Mouse (Mus musculus) left cerebral cortex, adult 2 months (tissue): ENCODE data around the gene Ubac1. TPM values are rescaled to one million over a fixed set of nuclear protein-coding genes. Genes with fewer than 3 reads are reported as not detected.

ENCODE experiments used
- DNase-seq, 2 experiments: peaks; one replicate each; pipeline ENCODE4 v3.0.0; 2021 to 2022; ENCODE audit warnings: low spot score in 2 of 2, mixed read lengths in 1 of 2; ENCODE audit errors: extremely low spot score in 1 of 2
- H3K27ac ChIP-seq: fragments of 200-600 bp; 2 replicates; pipeline ENCODE4 v1.8.1; 2022
- H3K4me3 ChIP-seq: fragments of 200-600 bp; 2 replicates; pipeline ENCODE4 v1.8.1; 2022
- CTCF ChIP-seq: fragments of 200-600 bp; IDR thresholded peaks from 2 replicates; pipeline ENCODE4 v1.8.1; 2022; ENCODE audit warnings: antibody characterized with exemption, mild to moderate bottlenecking, moderate library complexity
- intact Hi-C: fragments of 180-260 bp; cut with DNase I; formaldehyde crosslinking; loops from one replicate; pipeline ENCODE4 v1.15.1; 2025
- total RNA-seq, 2 experiments: library from RNA; stranded (reverse); gene quantifications; 2 replicates each; pipeline ENCODE4 v1.2.3; 2021

Gene Ubac1
- total RNA-seq, 2 experiments from 2014 or later: 58.3 to 62.7 TPM

- TF ChIP-seq CTCF: no peak
- peak; percentile 34 to 47 for DNase-seq
- intact Hi-C loops: loop anchor here (1.0 to 10.0 kb wide), 6 partner anchors 38 to 314 kb away; partner anchors contain the start of genes Bmyc and Camsap1
- peak overlapping the region; percentile 56 for H3K4me3 ChIP-seq
- peak overlapping the region; percentile 97 for H3K27ac ChIP-seq
Observed at GRCm38 (mm10) chr2:26020714-26021560, 610 bp downstream of the Ubac1 start.

GRCm38 (mm10) chr2:26019923-26020322 lies 1.6 kb downstream of the Ubac1 start:
- Histone ChIP-seq H3K4me3 (peak overlapping the region; percentile 56; the same call in 1 of the 2 replicates), H3K27ac (no peak overlapping the region)
- no peak for TF ChIP-seq CTCF
- no peak for DNase-seq
- intact Hi-C loops: loop anchor here (5.0 to 10.0 kb wide), 4 partner anchors 168 to 313 kb away; partner anchors contain the start of gene Bmyc

- H3K27ac ChIP-seq: no peak overlapping the region
- H3K4me3 ChIP-seq: no peak overlapping the region
- no peak for DNase-seq
- intact Hi-C loops: no loop called here
- no peak for TF ChIP-seq CTCF
Observed at GRCm38 (mm10) chr2:26017326-26017725, 4.2 kb downstream of the Ubac1 start.

GRCm38 (mm10) chr2:26013674-26014073 lies 7.9 kb downstream of the Ubac1 start:
- Histone ChIP-seq H3K27ac (no peak overlapping the region), H3K4me3 (no peak overlapping the region)
- TF ChIP-seq CTCF: no peak
- no peak for DNase-seq
- intact Hi-C loops: no loop called here

GRCm38 (mm10) chr2:26011420-26011819 lies 10.1 kb downstream of the Ubac1 start:
- intact Hi-C loops: no loop called here
- no peak for TF ChIP-seq CTCF
- H3K27ac ChIP-seq: no peak overlapping the region
- H3K4me3 ChIP-seq: no peak overlapping the region
- DNase-seq: no peak

GRCm38 (mm10) chr2:26002001-26002400 lies 19.5 kb downstream of the Ubac1 start:
- intact Hi-C loops: loop anchor here (5.0 kb wide), 1 partner anchor 165 kb away; no protein-coding TSS in a partner anchor
- TF ChIP-seq CTCF: no peak
- H3K4me3 ChIP-seq: no peak overlapping the region
- no peak for DNase-seq
- no peak overlapping the region for H3K27ac ChIP-seq

- H3K27ac ChIP-seq: no peak overlapping the region
- DNase-seq: no peak
- intact Hi-C loops: loop anchor here (5.0 kb wide), 1 partner anchor 164 kb away; no protein-coding TSS in a partner anchor
- TF ChIP-seq CTCF: no peak
- H3K4me3 ChIP-seq: no peak overlapping the region
Observed at GRCm38 (mm10) chr2:26001136-26001535, 20.4 kb downstream of the Ubac1 start.

GRCm38 (mm10) chr2:25997716-25998115 lies 23.8 kb downstream of the Ubac1 start:
- TF ChIP-seq CTCF: no peak
- no peak for DNase-seq
- H3K4me3 ChIP-seq: no peak overlapping the region
- H3K27ac ChIP-seq: no peak overlapping the region
- intact Hi-C loops: no loop called here

GRCm38 (mm10) chr2:25994791-25995190 lies 26.8 kb downstream of the Ubac1 start:
- no peak overlapping the region for H3K4me3 ChIP-seq
- no peak overlapping the region for H3K27ac ChIP-seq
- no peak for TF ChIP-seq CTCF
- intact Hi-C loops: no loop called here
- DNase-seq: no peak

- no peak for DNase-seq
- intact Hi-C loops: no loop called here
- H3K4me3 ChIP-seq: no peak overlapping the region
- H3K27ac ChIP-seq: no peak overlapping the region
- no peak for TF ChIP-seq CTCF
Observed at GRCm38 (mm10) chr2:25992285-25992684, 29.3 kb downstream of the Ubac1 start.

GRCm38 (mm10) chr2:25989651-25990050 lies 31.9 kb downstream of the Ubac1 start:
- no peak for DNase-seq
- H3K4me3 ChIP-seq: no peak overlapping the region
- H3K27ac ChIP-seq: no peak overlapping the region
- TF ChIP-seq CTCF: no peak
- intact Hi-C loops: no loop called here

GRCm38 (mm10) chr2:25987817-25988216 lies 33.7 kb downstream of the Ubac1 start:
- TF ChIP-seq CTCF: no peak
- intact Hi-C loops: no loop called here
- H3K4me3 ChIP-seq: no peak overlapping the region
- no peak for DNase-seq
- no peak overlapping the region for H3K27ac ChIP-seq
